Mouse (Mus musculus): ENCODE results near the gene Cnpy2. TPM values are rescaled to one million over a fixed set of nuclear protein-coding genes. Genes with fewer than 3 reads are reported as not detected.

Cnpy2 gene
- total RNA-seq, 2 experiments from 2014 or later, result 66.8 to 67.5 TPM

DNA sequence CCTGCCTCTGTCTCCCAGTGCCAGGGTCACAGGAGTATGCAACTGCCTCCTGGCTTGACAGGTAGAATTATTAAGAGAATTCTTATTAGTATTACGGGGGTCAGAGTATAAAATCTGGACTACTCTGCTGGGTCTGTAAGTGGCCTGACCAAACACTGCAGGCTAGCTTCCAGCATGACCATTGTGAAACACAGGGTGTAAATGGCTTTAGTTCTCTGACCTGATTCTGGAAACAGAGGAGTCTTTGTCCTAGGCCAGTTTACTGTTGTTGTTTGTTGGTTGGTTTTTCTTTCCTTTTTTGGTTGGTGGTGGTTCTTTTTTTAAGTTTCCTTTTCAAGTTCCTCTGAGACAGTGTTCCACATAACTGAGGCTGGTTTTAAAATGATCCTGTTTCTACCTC is 21.2 kb downstream of the Cnpy2 start:
- intact Hi-C loops (cut with DNase I), result no loop called here
- DNase-seq (ENCODE audit: extremely low spot score in 1 of 2, low spot score in 2 of 2), result no peak
- H3K27ac ChIP-seq, result peak overlapping the region; percentile 50; the same call in 1 of the 2 replicates
- no peak for TF ChIP-seq CTCF (IDR thresholded peaks at IDR 0.05)
- H3K4me3 ChIP-seq, result no peak overlapping the region

DNA sequence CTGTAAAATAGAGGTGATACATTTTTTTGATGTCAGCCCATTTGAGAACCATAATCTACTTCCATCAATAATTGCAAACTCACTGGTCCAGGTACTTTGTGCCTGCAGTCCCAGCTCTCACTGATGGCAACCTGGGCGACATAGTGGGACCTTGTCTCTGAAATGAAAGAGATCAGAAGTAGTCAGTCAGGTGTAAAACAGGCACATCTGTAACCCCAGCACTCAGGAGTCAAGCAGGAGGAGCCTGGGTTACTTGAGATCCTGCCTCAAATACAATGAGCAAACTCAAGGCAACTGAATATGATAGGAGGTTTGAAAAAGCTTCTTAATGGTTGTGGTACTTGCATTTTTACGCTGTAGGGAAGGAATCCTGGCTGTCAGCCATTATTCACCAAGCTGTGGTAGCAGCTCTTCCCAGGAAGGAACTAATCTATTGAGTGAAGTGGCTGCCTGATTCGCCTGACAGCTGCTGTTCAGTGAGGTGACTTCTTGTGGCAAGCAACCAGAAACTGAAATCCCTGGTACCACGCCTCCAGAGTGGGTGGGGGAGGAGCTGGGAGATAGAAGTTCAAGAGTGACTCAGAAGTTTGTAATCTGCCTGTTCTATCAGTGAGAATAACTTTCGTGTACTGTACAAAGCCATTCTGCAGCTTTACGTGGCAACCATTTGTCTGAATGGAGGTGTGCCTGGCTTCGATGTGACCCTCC is 22.5 kb downstream of the Cnpy2 start:
- Histone ChIP-seq H3K27ac (peak overlapping the region; percentile 57; the same call in 1 of the 2 replicates), H3K4me3 (no peak overlapping the region)
- peak; percentile 49 to 70 for DNase-seq (ENCODE audit: extremely low spot score in 1 of 2, low spot score in 2 of 2)
- intact Hi-C loops (cut with DNase I), result no loop called here
- no peak for TF ChIP-seq CTCF (IDR thresholded peaks at IDR 0.05)

DNA sequence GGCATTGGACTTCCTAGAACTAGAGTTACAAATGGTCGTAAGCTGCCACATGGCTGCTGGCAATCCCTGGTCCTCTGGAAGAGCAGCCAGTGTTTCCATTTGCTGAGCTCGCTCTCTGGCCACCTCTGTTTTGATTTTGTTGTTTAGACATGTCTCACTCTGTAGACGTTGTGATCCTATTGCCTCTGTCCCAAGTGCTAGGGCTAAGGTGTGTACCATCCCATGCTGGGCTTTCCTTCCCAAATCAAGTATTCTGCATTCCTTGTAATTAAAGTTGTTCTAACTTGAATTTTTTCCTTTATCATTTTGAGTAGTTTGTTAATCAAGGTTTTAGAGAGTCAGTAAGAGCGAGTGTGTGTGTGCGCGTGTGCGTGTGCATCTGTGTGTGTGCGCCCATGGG is 25.3 kb downstream of the Cnpy2 start:
- intact Hi-C loops (cut with DNase I), result no loop called here
- no peak overlapping the region for H3K27ac ChIP-seq
- TF ChIP-seq CTCF (IDR thresholded peaks at IDR 0.05), result no peak

DNA sequence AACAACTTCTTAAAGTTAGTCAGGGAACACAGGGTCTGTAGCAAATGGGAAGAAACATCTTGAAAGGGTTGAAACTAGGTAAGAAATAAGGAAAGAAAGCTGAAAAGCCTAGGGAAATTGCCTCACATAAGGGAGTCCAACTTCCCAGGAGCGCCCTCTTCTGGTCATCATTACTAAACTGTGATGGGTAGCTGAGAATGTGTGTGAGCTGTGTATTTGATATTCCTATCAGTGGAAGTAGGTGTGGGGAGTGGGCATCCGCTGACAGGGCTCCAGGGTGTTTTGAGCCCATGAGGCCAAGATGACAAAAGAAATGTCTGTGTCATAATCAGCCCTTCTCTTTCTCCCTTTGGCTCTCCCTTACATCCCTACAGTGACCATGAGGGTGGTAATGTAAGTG is 36.5 kb downstream of the Cnpy2 start:
- intact Hi-C loops (cut with DNase I), result loop anchor here (2.0 kb wide), 1 partner anchor 22 kb away; the partner anchor contains the start of gene Cs
- DNase-seq (ENCODE audit: extremely low spot score in 1 of 2, low spot score in 2 of 2), result peak in 1 of 2 experiments; percentile 43
- peak; percentile 76 for TF ChIP-seq CTCF (IDR thresholded peaks at IDR 0.05)
- Histone ChIP-seq H3K27ac (no peak overlapping the region), H3K4me3 (no peak overlapping the region)

More for the DNA sequence above, 25.3 kb downstream of the Cnpy2 start:
- no peak overlapping the region for H3K4me3 ChIP-seq
- no peak for DNase-seq (ENCODE audit: extremely low spot score in 1 of 2, low spot score in 2 of 2)

DNA sequence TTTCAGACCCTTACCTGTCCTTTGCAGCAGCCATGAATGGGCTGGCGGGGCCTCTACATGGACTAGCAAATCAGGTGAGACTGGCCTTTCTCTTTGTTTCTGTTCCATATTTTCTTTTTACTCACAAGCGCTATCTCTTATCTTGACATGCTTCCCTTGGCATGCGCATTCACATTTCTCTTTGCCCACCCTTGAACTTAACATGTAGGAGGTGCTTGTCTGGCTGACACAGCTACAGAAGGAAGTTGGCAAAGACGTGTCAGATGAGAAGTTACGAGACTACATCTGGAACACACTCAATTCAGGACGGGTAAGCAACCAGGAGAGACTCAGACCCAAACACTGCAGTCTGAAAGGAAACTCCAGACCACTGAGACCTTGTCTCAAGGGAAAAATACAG is 37.0 kb downstream of the Cnpy2 start:
- H3K4me3 ChIP-seq, result no peak overlapping the region
- no peak overlapping the region for H3K27ac ChIP-seq
- no peak for TF ChIP-seq CTCF (IDR thresholded peaks at IDR 0.05)
- intact Hi-C loops (cut with DNase I), result loop anchor here (2.0 kb wide), 1 partner anchor 22 kb away; the partner anchor contains the start of gene Cs
- no peak for DNase-seq (ENCODE audit: extremely low spot score in 1 of 2, low spot score in 2 of 2)

DNA sequence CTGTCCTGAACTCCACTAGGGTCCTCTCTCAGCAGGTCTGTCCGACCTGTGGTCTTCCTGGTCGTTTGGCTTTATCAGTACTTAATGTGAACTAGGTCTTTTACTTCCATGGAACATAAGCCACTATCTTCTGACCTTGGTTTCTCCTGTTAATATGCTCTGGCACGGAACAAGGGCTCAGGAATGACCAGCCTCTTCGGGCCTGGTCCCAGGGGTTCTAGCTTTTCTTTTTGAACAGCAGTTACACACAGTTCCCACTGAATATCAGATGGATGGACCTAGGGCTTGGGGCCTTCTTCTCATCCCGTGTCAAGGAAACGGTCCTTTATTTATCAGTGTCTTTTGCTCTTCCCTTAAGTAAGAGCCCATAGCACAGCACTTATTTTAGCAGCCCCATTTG is 39.6 kb downstream of the Cnpy2 start:
- H3K27ac ChIP-seq, result no peak overlapping the region
- DNase-seq (ENCODE audit: extremely low spot score in 1 of 2, low spot score in 2 of 2), result no peak
- no peak for TF ChIP-seq CTCF (IDR thresholded peaks at IDR 0.05)
- H3K4me3 ChIP-seq, result no peak overlapping the region
- intact Hi-C loops (cut with DNase I), result no loop called here

DNA sequence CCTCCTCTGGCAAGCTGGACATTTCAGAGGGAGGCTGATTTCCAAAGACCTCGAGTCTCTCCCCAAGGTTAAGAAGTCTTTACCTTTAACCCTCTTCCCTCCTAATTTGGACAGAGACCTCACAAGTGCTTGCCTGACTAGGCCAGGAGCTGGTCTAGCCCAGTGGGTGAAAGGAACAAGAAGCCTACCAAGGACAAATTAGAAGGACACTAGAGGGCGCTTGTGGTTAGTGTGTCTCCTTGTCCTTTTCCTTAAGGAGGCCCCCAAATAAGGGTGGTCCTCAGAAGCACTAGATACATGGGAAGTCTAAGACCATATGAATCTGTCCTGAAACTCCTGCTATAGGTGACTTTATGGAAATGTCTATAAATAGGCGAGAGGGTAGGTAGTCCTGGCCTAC is 40.3 kb downstream of the Cnpy2 start:
- no peak for DNase-seq (ENCODE audit: extremely low spot score in 1 of 2, low spot score in 2 of 2)
- Histone ChIP-seq H3K27ac (no peak overlapping the region; the same call in 1 of the 2 replicates), H3K4me3 (no peak overlapping the region)
- intact Hi-C loops (cut with DNase I), result no loop called here
- TF ChIP-seq CTCF (IDR thresholded peaks at IDR 0.05), result peak; percentile 63

DNA sequence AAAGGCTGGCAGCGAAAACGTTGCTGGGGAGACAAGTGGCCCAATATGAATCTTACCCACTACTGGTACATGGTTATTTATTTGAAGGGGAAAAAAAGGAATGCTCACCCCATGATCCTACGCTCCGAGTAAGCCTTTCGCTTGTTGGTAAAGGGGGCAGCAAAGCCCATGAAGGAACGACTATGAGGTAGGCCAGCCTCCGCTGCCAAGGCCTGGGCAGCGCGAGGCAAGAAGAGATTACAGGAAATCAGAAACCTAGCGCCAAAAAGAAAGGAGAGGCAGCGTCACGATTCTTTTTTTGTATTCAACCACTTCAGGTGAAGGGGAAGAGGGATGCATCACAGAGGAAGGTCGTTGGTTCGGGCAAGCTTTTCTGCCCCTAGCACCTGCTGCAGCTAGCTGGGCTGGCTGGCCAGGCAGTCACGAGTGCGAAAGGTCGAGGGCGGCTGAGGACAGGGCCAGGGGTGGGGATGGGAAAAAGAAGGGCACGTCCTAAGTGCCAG is 45.7 kb downstream of the Cnpy2 start:
- intact Hi-C loops (cut with DNase I), result loop anchor here (2.0 kb wide), 2 partner anchors 29 to 41 kb away; no protein-coding TSS in a partner anchor
- no peak for DNase-seq (ENCODE audit: extremely low spot score in 1 of 2, low spot score in 2 of 2)
- Histone ChIP-seq H3K4me3 (peak overlapping the region; percentile 80), H3K27ac (peak overlapping the region; percentile 87)
- no peak for TF ChIP-seq CTCF (IDR thresholded peaks at IDR 0.05)

DNA sequence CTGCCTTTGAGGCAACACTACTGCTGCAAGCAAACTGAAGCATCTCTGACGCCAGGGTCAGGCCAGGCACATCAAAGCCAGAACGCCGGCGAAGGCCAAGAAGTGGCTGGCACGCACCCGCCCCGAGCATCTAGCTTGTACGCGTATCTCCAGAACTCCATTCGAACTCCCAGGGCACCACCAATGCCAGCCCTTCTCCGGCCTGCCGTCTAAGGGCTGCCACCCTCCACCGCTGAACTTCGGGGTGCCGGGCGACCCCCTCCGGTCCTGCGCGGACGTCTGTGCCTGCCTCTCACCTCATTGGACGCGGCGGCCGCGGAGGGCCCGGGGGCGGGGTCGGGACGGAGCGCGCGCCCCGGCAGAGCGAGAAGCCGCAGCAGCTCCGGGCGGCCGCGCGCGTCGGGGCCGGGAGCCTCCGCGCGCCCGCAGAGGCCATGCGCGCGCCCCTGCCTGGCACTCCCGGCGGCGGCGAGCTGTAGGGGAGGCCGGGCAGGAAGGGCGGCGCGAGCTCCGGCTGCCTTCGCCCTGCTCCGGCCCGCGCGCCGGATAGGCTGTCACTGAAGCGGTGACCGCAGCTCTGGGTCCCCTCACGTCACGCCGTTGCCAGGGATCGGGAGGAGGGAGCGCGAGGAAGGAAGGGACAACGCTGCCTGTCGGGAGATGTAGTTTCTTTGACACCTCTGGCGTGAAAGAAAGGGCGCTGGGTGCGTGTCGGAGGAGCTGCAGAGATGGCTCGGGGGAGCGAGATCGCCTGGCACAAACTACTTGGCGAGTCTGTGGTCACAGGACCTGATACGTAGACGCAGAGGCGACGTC is 46.4 kb downstream of the Cnpy2 start, which contains the start of gene Coq10a:
Coq10a (minus strand) TSS at position 596 of the 816 bp plus-strand sequence.
- no peak for TF ChIP-seq CTCF (IDR thresholded peaks at IDR 0.05)
- peak within 1 kb of the TSS; percentile 89 for H3K27ac ChIP-seq
- peak; percentile 91 for DNase-seq (ENCODE audit: extremely low spot score in 1 of 2, low spot score in 2 of 2)
- peak within 1 kb of the TSS; percentile 80 for H3K4me3 ChIP-seq
- intact Hi-C loops (cut with DNase I), result loop anchor here (2.0 kb wide), 2 partner anchors 30 to 40 kb away; no protein-coding TSS in a partner anchor

DNA sequence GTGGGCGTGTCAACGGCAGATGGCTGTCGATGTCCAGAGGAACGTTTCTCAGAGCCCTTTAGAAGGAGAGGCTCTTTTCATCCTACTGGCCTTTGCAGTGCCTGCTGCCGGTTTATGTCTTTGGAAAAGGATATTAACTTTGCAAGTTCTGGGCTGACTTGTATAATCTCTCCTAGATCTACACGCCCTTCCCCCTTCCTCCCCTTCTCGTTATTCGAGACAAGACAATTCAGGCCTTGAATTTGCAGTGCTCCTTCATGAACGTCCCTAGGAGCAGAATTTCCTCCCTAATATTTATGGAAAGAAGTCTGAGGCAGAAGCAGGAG is 46.9 kb downstream of the Cnpy2 start:
- no peak; the same call in 1 of the 2 replicates for TF ChIP-seq CTCF (IDR thresholded peaks at IDR 0.05)
- Histone ChIP-seq H3K4me3 (peak overlapping the region; percentile 80), H3K27ac (peak overlapping the region; percentile 89)
- DNase-seq (ENCODE audit: extremely low spot score in 1 of 2, low spot score in 2 of 2), result no peak
- intact Hi-C loops (cut with DNase I), result loop anchor here (2.0 kb wide), 2 partner anchors 30 to 40 kb away; no protein-coding TSS in a partner anchor

DNA sequence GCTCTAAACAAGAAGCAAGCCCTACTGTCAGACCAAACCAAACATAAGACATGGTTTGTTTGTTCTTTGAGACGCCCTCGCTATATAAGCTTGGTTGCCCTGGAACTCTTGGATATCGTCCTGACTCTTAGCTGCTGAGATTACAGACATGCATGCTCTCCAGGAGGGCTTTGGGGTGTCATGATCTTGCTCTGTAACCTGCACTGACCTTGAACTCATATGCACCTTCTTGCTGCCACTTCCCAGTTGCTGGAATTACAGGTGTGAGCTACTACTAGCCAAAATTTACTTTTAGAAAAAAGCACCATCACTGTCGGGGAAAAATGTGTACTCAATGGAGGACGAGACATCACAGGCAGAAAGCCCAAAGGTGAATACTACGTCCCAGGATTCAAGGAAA is 47.3 kb downstream of the Cnpy2 start:
- H3K4me3 ChIP-seq, result peak overlapping the region; percentile 80; the same call in 1 of the 2 replicates
- H3K27ac ChIP-seq, result peak overlapping the region; percentile 89
- DNase-seq (ENCODE audit: extremely low spot score in 1 of 2, low spot score in 2 of 2), result no peak
- intact Hi-C loops (cut with DNase I), result loop anchor here (2.0 kb wide), 2 partner anchors 31 to 39 kb away; no protein-coding TSS in a partner anchor
- no peak for TF ChIP-seq CTCF (IDR thresholded peaks at IDR 0.05)

DNA sequence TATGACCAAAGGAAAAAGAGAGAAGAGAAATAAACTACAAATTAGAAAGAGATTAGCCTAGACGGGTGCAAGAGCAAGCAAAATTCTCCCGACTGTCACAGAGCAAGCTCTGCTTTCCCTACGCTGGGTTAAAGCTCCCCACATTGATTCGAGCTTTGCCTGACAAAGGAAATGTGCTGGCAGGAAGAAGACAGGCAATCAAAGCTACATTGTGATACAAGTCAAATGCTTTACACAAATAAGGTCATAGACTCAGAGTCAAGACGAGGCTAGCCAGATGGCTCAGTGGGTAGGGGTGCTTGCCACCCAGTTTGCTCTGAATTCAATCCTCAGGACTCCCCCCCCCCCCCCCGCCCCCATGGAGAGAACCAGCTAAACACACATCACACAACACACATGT is 47.8 kb downstream of the Cnpy2 start:
- no peak for TF ChIP-seq CTCF (IDR thresholded peaks at IDR 0.05)
- intact Hi-C loops (cut with DNase I), result no loop called here
- H3K27ac ChIP-seq, result peak overlapping the region; percentile 32; the same call in 1 of the 2 replicates

More for the DNA sequence above, 47.8 kb downstream of the Cnpy2 start:
- no peak overlapping the region for H3K4me3 ChIP-seq
- DNase-seq (ENCODE audit: extremely low spot score in 1 of 2, low spot score in 2 of 2), result no peak

All from left cerebral cortex, adult 2 months (tissue).